Mouse (Mus musculus) hindbrain, embryonic 11.5 days (tissue): ENCODE results near the gene Retnla. TPM values are rescaled to one million over a fixed set of nuclear protein-coding genes. Genes with fewer than 3 reads are reported as not detected.

Experiments
- ATAC-seq: fragments of 200-750 bp; cut with Nextera tagmentation; 2 replicates; pipeline ENCODE4 v1.8.0; 2017; ENCODE audit warnings: mild to moderate bottlenecking, moderate TSS enrichment, moderate library complexity; ENCODE audit not compliant: low FRiP score
- DNase-seq: peaks from one replicate; pipeline ENCODE4 v3.0.0-alpha.2; 2015; ENCODE audit warnings: low spot score
- H3K27ac ChIP-seq: fragments of 300-500 bp; sonication (generic); 2 replicates; pipeline ENCODE4 v1.5.1; 2014; ENCODE audit warnings: mild to moderate bottlenecking, low read depth, low read length
- H3K27me3 ChIP-seq: fragments of 300-500 bp; sonication (generic); 2 replicates; pipeline ENCODE4 v1.6.1; 2014; ENCODE audit warnings: mild to moderate bottlenecking, low read length, moderate library complexity, mixed read lengths; ENCODE audit not compliant: control insufficient read depth, insufficient read depth
- H3K36me3 ChIP-seq: fragments of 300-500 bp; sonication (generic); 2 replicates; pipeline ENCODE4 v1.6.1; 2014; ENCODE audit warnings: mild to moderate bottlenecking, low read length, moderate library complexity, mixed read lengths; ENCODE audit not compliant: control insufficient read depth, insufficient read depth
- H3K4me1 ChIP-seq: fragments of 300-500 bp; sonication (generic); replicated peaks from 2 replicates; pipeline ENCODE4 v1.6.1; 2014; ENCODE audit warnings: low read length, mixed read lengths; ENCODE audit not compliant: control insufficient read depth, insufficient read depth
- H3K4me2 ChIP-seq: fragments of 300-500 bp; sonication (generic); replicated peaks from 2 replicates; pipeline ENCODE4 v1.6.1; 2014; ENCODE audit warnings: mild to moderate bottlenecking, low read depth, low read length
- H3K4me3 ChIP-seq: fragments of 300-500 bp; sonication (generic); 2 replicates; pipeline ENCODE4 v1.5.1; 2014; ENCODE audit warnings: low read depth, low read length
- H3K9ac ChIP-seq: fragments of 300-500 bp; sonication (generic); 2 replicates; pipeline ENCODE4 v1.6.1; 2014; ENCODE audit warnings: low read depth, low read length
- H3K9me3 ChIP-seq: fragments of 300-500 bp; sonication (generic); 2 replicates; pipeline ENCODE4 v1.6.1; 2016; ENCODE audit warnings: low read length; ENCODE audit not compliant: control insufficient read depth
- WGBS: fragments of 180-500 bp; shearing (Covaris S2); extraction: QIAGEN DNeasy Blood & Tissue Kit; methylation state at CpG from one replicate; pipeline ENCODE4 v1.1.7; 2014; 5-methylcytosine and 5-hydroxymethylcytosine counted together
- polyA plus RNA-seq: library from polyadenylated mRNA; unstranded; fragments of >200 nt; fragmentation: Nextera tagmentation; extraction: Ambion mirVana; gene quantifications from 2 replicates; pipeline ENCODE4 v1.2.1, GENCODE M21; 2014

Gene Retnla
- polyA plus RNA-seq, 1 experiment from 2014 or later, result not detected

DNA sequence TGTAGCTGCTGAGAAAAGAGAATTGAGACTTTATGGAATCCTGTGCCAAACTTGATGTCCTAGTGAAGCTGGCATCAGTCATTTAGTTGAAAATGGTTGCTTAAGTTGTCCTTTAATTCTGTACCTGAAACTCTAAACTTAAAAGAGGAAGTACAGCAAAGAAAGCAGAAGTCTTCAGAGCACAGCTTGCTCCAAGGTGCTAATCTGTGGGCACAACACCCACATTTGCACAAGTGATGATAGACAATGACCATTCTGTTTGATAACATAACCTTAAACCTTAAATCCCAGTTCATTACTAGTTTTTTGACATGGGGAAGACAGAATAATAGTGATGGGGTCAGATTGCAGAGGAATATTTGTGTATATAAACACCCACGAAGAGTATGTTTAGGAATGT is 26.3 kb downstream of the Retnla start:
- Histone ChIP-seq H3K9ac (no peak overlapping the region), H3K36me3 (no peaks in the 10 kb centered on the region), H3K4me3 (no peak overlapping the region), H3K4me2 (no peak overlapping the region), H3K4me1 (no peaks in the 10 kb centered on the region), H3K27ac (no peak overlapping the region), H3K27me3 (no peaks in the 10 kb centered on the region), H3K9me3 (no peaks in the 10 kb centered on the region)
- 86% methylated on average over 1 of the region's 1 CpGs for WGBS
- DNase-seq (no peak), ATAC-seq (no peak)

DNA sequence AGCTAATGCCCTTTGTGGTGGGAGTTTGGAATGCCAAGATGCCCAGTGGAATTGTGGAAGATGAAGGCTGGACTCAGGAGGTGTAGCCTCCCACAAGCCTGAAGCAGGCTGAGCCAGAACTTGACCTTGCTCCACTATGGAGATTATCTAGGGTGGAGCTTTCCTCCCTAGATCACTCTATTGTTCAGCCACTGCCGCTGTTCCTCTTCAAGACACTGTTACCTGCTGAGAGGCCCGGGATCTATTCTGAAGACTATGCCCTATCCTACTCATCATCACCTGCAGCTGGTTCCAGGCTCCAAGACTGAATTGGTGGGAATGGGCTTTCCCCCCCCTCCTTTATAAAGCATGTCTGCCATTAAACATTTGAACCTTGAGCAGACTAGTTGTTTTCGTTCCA is 27.3 kb downstream of the Retnla start:
- 63% methylated on average over 3 of the region's 3 CpGs for WGBS

DNA sequence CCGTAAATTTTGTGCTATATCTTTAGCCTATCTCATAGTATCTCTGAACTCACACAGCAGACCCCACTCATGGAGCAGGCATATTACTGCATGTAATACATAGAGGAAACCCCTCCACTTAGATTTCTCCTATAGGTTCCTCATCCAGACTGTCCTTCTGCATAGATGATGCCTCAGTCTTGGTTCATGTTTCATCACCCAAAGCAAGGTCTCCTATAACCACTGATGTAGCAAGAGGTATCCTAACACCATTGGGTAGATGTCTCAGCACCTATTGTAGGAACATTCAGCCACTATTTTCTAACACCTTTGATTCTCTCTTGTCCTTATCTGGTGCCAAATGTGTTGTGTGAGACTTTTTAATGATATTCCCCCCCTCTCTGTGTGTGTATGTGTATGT is 29.4 kb downstream of the Retnla start:
- Histone ChIP-seq H3K36me3 (no peaks in the 10 kb centered on the region), H3K4me3 (no peak overlapping the region), H3K4me2 (no peak overlapping the region), H3K27ac (no peak overlapping the region), H3K9me3 (no peaks in the 10 kb centered on the region), H3K4me1 (no peaks in the 10 kb centered on the region), H3K27me3 (no peaks in the 10 kb centered on the region), H3K9ac (no peak overlapping the region)
- ATAC-seq, result no peak
- 86% methylated on average over 1 of the region's 1 CpGs for WGBS
- no peak for DNase-seq

More for the DNA sequence above, 27.3 kb downstream of the Retnla start:
- DNase-seq (no peak), ATAC-seq (no peak)
- no peaks in the 10 kb centered on the region for H3K36me3 ChIP-seq
- no peak overlapping the region for H3K4me2 ChIP-seq
- no peak overlapping the region for H3K9ac ChIP-seq
- H3K9me3 ChIP-seq, result no peaks in the 10 kb centered on the region
- H3K4me3 ChIP-seq, result no peak overlapping the region
- no peaks in the 10 kb centered on the region for H3K27me3 ChIP-seq
- H3K4me1 ChIP-seq, result no peaks in the 10 kb centered on the region
- no peak overlapping the region for H3K27ac ChIP-seq

DNA sequence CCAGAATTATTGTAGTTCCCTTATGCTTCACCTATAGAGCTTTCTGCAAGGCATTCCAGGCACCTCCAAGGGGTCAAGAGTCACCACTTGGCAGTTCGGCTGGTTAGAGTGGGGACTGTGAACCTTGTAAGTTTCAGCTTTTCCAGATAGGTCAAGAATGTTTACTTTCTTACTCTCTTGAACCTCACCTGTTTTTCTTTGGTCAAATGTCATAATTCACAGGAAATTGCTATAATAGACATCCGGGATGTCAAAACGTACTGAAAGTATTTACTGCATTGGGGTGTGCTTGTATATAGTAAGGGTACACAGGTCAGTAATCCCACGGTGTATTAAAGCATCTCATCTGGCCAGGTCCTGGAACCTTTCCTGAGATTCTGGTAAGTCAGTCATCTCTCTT is 30.0 kb downstream of the Retnla start, which contains the start of gene Retnlg:
Gene Retnlg, plus strand, starts transcription at position 301 of the 400 bp plus-strand sequence.
- H3K36me3 ChIP-seq, result no peaks in the 10 kb centered on the region
- H3K4me3 ChIP-seq, result no peak within 1 kb of the TSS
- H3K4me2 ChIP-seq, result no peak within 1 kb of the TSS
- H3K27me3 ChIP-seq, result no peaks in the 10 kb centered on the region
- H3K4me1 ChIP-seq, result no peaks in the 10 kb centered on the region
- ATAC-seq (no peak), DNase-seq (no peak)
- 82% methylated on average over 4 of the region's 4 CpGs for WGBS
- no peak within 1 kb of the TSS for H3K27ac ChIP-seq
- no peak within 1 kb of the TSS for H3K9ac ChIP-seq
- H3K9me3 ChIP-seq, result no peaks in the 10 kb centered on the region

DNA sequence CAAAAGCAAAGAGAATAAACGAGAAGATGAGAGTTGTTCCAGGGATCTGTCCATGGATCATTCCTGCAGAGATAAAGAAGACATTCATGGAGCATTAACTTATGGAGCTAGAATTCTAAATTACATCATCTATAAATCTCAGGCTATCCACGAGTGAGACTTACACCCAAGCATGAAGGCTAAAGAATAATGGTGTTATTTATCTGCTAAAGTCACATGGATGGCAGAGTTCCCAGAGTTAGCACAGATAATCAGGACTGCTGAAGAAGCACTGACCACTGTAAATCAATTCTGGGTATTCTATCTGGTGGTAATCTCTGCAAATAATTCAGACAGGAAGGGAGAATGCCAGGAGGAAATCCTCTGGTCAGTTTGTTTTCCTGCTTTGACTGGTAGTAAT is 48.4 kb downstream of the Retnla start:
- H3K27ac ChIP-seq, result no peak overlapping the region
- no peak for DNase-seq
- H3K4me2 ChIP-seq, result no peak overlapping the region
- H3K9me3 ChIP-seq, result no peaks in the 10 kb centered on the region
- H3K4me1 ChIP-seq, result no peaks in the 10 kb centered on the region
- H3K36me3 ChIP-seq, result no peaks in the 10 kb centered on the region
- 74% methylated on average over 2 of the region's 2 CpGs for WGBS
- no peak overlapping the region for H3K4me3 ChIP-seq
- no peaks in the 10 kb centered on the region for H3K27me3 ChIP-seq
- no peak for ATAC-seq
- H3K9ac ChIP-seq, result no peak overlapping the region

Other genes with a start within 250 kb of the Retnla start
- 0.08 TPM in 1 of 2 replicates, not detected in the other for gene Trat1, start 70.5 kb upstream of the Retnla start, polyA plus RNA-seq
- not detected in 2 replicates for gene Retnlb, start 25.7 kb upstream of the Retnla start, polyA plus RNA-seq
- not detected in 2 replicates for gene Retnlg, start 30.1 kb downstream of the Retnla start, polyA plus RNA-seq
- gene Dzip3, start 151.6 kb downstream of the Retnla start, polyA plus RNA-seq, result 52.4 and 57.5 TPM in 2 replicates
- 44.3 and 44.5 TPM in 2 replicates for gene Cip2a, start 151.6 kb downstream of the Retnla start, polyA plus RNA-seq
- 0.03 TPM in 1 of 2 replicates, not detected in the other for gene Myh15, start 214.9 kb downstream of the Retnla start, polyA plus RNA-seq